Mouse (Mus musculus) embryonic fibroblast, embryonic 13.5 days (primary cell): ENCODE measurements around the gene Daam1.

ENCODE experiments used
- CTCF ChIP-seq: IDR thresholded peaks from 2 replicates; pipeline ENCODE4 v1.5.1; 2011; ENCODE audit warnings: mild to moderate bottlenecking, control low read depth, low read length, moderate library complexity, borderline replicate concordance; ENCODE audit not compliant: insufficient read depth
- POLR2A ChIP-seq: IDR thresholded peaks from 2 replicates; pipeline ENCODE4 v1.6.1; 2011; ENCODE audit warnings: low read depth, mild to moderate bottlenecking, control low read depth, low read length, moderate library complexity

DNA sequence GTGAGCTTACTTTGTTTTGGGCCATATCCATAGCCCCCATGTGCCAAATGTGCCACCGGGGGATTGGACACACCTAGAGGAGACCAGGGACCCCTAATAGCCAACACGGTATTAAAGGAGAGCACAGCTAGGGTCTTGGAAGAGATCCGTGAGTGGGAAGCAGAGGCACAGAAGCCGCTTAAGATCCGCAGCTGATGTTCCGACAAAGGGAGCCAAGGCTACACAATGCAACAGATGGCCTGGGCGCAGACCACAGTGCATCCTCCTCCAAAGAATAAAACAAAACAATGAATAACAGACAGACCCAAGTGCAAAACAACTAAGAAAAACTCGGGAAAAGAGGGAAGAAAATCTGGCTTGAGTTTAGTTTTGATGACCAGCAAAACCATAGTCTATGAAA is 165.0 kb downstream of the Daam1 start:
- TF ChIP-seq CTCF (no peak), POLR2A (no peak)
